ENCODE assay signal across 8 mouse cellular contexts in genomic region chr9:21030781-21031250, GRCm38 (mm10). TPM values are rescaled to one million over a fixed set of nuclear protein-coding genes. Genes with fewer than 3 reads are reported as not detected.
A peak's percentile ranks its signal among the peaks of the same experiment; 100 is the strongest.
DNase-seq lines count a peak whose midpoint lies in the region; ATAC-seq and TF ChIP-seq lines count a peak whose summit lies in the region.

No protein-coding gene starts in this region.

- peaks cover 68% of the 10 kb centered on the region for H3K27me3 ChIP-seq in embryonic facial prominence, embryonic 14.5 days (replicated peaks; ENCODE audit: control insufficient read depth, insufficient read depth, low read length)
- peaks cover 90% of the 10 kb centered on the region for H3K27me3 ChIP-seq in limb, embryonic 12.5 days
- H3K27me3 ChIP-seq in midbrain, embryonic 14.5 days (ENCODE audit: control insufficient read depth, insufficient read depth, low read length): peaks cover 85% of the 10 kb centered on the region

- H3K9me3 ChIP-seq in embryonic facial prominence, embryonic 14.5 days (ENCODE audit: control insufficient read depth, low read length): no peaks in the 10 kb centered on the region
- no peaks in the 10 kb centered on the region for H3K9me3 ChIP-seq in limb, embryonic 12.5 days
- no peaks in the 10 kb centered on the region for H3K9me3 ChIP-seq in midbrain, embryonic 14.5 days (ENCODE audit: control insufficient read depth, low read length)

- peaks cover 2% of the 10 kb centered on the region; the same call in 1 of the 2 replicates for H3K4me1 ChIP-seq in bone marrow, adult 2 months (ENCODE audit: control insufficient read depth, insufficient read depth, low read length)
- H3K4me1 ChIP-seq in embryonic facial prominence, embryonic 14.5 days (ENCODE audit: control insufficient read depth, insufficient read depth, low read length): peaks cover 33% of the 10 kb centered on the region
- H3K4me1 ChIP-seq in limb, embryonic 12.5 days (replicated peaks): peaks cover 51% of the 10 kb centered on the region
- H3K4me1 ChIP-seq in midbrain, embryonic 14.5 days (ENCODE audit: control insufficient read depth, insufficient read depth, low read length): peaks cover 25% of the 10 kb centered on the region

- no peaks in the 10 kb centered on the region for H3K36me3 ChIP-seq in embryonic facial prominence, embryonic 14.5 days (ENCODE audit: control insufficient read depth, insufficient read depth, low read length)
- no peaks in the 10 kb centered on the region for H3K36me3 ChIP-seq in limb, embryonic 12.5 days
- H3K36me3 ChIP-seq in midbrain, embryonic 14.5 days (ENCODE audit: control insufficient read depth, insufficient read depth, low read length): no peaks in the 10 kb centered on the region

- H3K9ac ChIP-seq in embryonic facial prominence, embryonic 14.5 days (ENCODE audit: low read depth, low read length): no peak overlapping the region
- 0 out of 2 replicates have a peak overlapping the region, but pooled peaks have one; percentile 18 for H3K9ac ChIP-seq in limb, embryonic 12.5 days (replicated peaks)
- no peak overlapping the region; the same call in 1 of the 2 replicates for H3K9ac ChIP-seq in midbrain, embryonic 14.5 days (replicated peaks; ENCODE audit: low read length)

- 1% methylated on average over 13 of the region's 13 CpGs for WGBS in bone marrow, adult 2 months
- 0% methylated on average over 13 of the region's 13 CpGs for WGBS in embryonic facial prominence, embryonic 14.5 days
- WGBS in limb, embryonic 12.5 days: under 1% methylated on average over 13 of the region's 13 CpGs
- WGBS in midbrain, embryonic 14.5 days: under 1% methylated on average over 13 of the region's 13 CpGs

- TF ChIP-seq POLR2A in bone marrow, adult 2 months (IDR thresholded peaks at IDR 0.05; ENCODE audit: borderline replicate concordance, control insufficient read depth, low read depth, low read length): no peak

- peak; percentile 85 to 90 for DNase-seq in B cell, adult 2 months
- peak; percentile 93 for DNase-seq in embryonic facial prominence, embryonic 14.5 days (ENCODE audit: low spot score)
- DNase-seq in heart, adult 8-10 months (ENCODE audit: low spot score): peak; percentile 90
- peak; percentile 92 to 93 for DNase-seq in kidney, adult 8-10 months
- DNase-seq in midbrain, embryonic 14.5 days: peak; percentile 82
- peak; percentile 86 to 87 for DNase-seq in spleen, adult 18-20 months

- H3K4me3 ChIP-seq in bone marrow, adult 2 months (replicated peaks; ENCODE audit: control insufficient read depth, low read depth, low read length): peak overlapping the region; percentile 78
- H3K4me3 ChIP-seq in embryonic facial prominence, embryonic 14.5 days (ENCODE audit: low read depth, low read length): peak overlapping the region; percentile 52
- peak overlapping the region; percentile 51 for H3K4me3 ChIP-seq in limb, embryonic 12.5 days (replicated peaks)
- peak overlapping the region; percentile 49 for H3K4me3 ChIP-seq in midbrain, embryonic 14.5 days (replicated peaks; ENCODE audit: low read depth, low read length)

- H3K27ac ChIP-seq in bone marrow, adult 2 months (ENCODE audit: control insufficient read depth, insufficient read depth, low read depth, low read length, poor library complexity): peak overlapping the region; percentile 81
- H3K27ac ChIP-seq in embryonic facial prominence, embryonic 14.5 days (replicated peaks; ENCODE audit: low read depth, low read length): no peak overlapping the region
- H3K27ac ChIP-seq in limb, embryonic 12.5 days: no peak overlapping the region
- H3K27ac ChIP-seq in midbrain, embryonic 14.5 days (replicated peaks; ENCODE audit: low read depth, low read length): no peak overlapping the region

- ATAC-seq in embryonic facial prominence, embryonic 14.5 days (ENCODE audit: low read depth): peak; percentile 74
- 0 out of 2 replicates have a peak, but pooled peaks have one; percentile 24 for ATAC-seq in limb, embryonic 12.5 days (ENCODE audit: insufficient number of reproducible peaks, insufficient read depth, low FRiP score, low TSS enrichment, low read depth)
- ATAC-seq in midbrain, embryonic 14.5 days (ENCODE audit: low FRiP score, low TSS enrichment): 0 out of 2 replicates have a peak, but pooled peaks have one; percentile 55

- peak overlapping the region; percentile 73 for H3K4me2 ChIP-seq in embryonic facial prominence, embryonic 14.5 days (ENCODE audit: low read depth, low read length)
- peak overlapping the region; percentile 92 for H3K4me2 ChIP-seq in limb, embryonic 12.5 days
- peak overlapping the region; percentile 93 for H3K4me2 ChIP-seq in midbrain, embryonic 14.5 days (ENCODE audit: low read length)

- peak; percentile 64 for TF ChIP-seq CTCF in bone marrow, adult 2 months (IDR thresholded peaks at IDR 0.05; ENCODE audit: control insufficient read depth, insufficient read depth, low read length)

RNA-seq across cellular contexts. Expression of gene Icam5, which starts 1.1 kb away (rescaled TPM):
- polyA plus RNA-seq in bone marrow, adult 2 months (2011; ENCODE audit: insufficient read depth, insufficient read length, low replicate concordance, missing spikeins): 1.5 and 1.7 TPM in 2 replicates
- 0.19 TPM in 1 of 2 replicates, not detected in the other for polyA plus RNA-seq in embryonic facial prominence, embryonic 14.5 days (2014; fragmentation: Nextera tagmentation; extraction: Ambion mirVana)
- under 1 TPM in 1 of 4 experiments, not detected in 3; 0.12 TPM for total RNA-seq in heart, adult 8-10 months (2022)
- polyA plus RNA-seq in limb, embryonic 12.5 days (2016; fragmentation: Nextera tagmentation; extraction: Ambion mirVana): 0.22 TPM in 1 of 2 replicates, not detected in the other
- polyA plus RNA-seq in midbrain, embryonic 14.5 days (2014; fragmentation: Nextera tagmentation; extraction: Ambion mirVana): 0.71 and 1.0 TPM in 2 replicates

RNA-seq across cellular contexts. Expression of gene Icam4, which starts 1.6 kb away (rescaled TPM):
- 31.6 and 34.0 TPM in 2 replicates for polyA plus RNA-seq in bone marrow, adult 2 months (2011; ENCODE audit: insufficient read depth, insufficient read length, low replicate concordance, missing spikeins)
- 0.65 and 0.69 TPM in 2 replicates for polyA plus RNA-seq in embryonic facial prominence, embryonic 14.5 days (2014; fragmentation: Nextera tagmentation; extraction: Ambion mirVana)
- total RNA-seq in heart, adult 8-10 months (2022): 1 to 10 TPM in 1 of 4 experiments, under 1 TPM in 3; 0.27 to 1.9 (median 0.74) TPM
- polyA plus RNA-seq in limb, embryonic 12.5 days (2016; fragmentation: Nextera tagmentation; extraction: Ambion mirVana): 1.9 and 2.5 TPM in 2 replicates
- not detected in 2 replicates for polyA plus RNA-seq in midbrain, embryonic 14.5 days (2014; fragmentation: Nextera tagmentation; extraction: Ambion mirVana)

RNA-seq across cellular contexts. Expression of gene Icam1, which starts 15.0 kb away (rescaled TPM):
- 4.4 and 15.3 TPM in 2 replicates for polyA plus RNA-seq in bone marrow, adult 2 months (2011; ENCODE audit: insufficient read depth, insufficient read length, low replicate concordance, missing spikeins)
- polyA plus RNA-seq in embryonic facial prominence, embryonic 14.5 days (2014; fragmentation: Nextera tagmentation; extraction: Ambion mirVana): 18.6 and 20.0 TPM in 2 replicates
- total RNA-seq in heart, adult 8-10 months (2022): 10 to 100 TPM in 2 of 4 experiments, 1 to 10 TPM in 2; 7.5 to 11.3 (median 9.9) TPM
- 8.8 and 8.9 TPM in 2 replicates for polyA plus RNA-seq in limb, embryonic 12.5 days (2016; fragmentation: Nextera tagmentation; extraction: Ambion mirVana)
- 1.7 and 4.1 TPM in 2 replicates for polyA plus RNA-seq in midbrain, embryonic 14.5 days (2014; fragmentation: Nextera tagmentation; extraction: Ambion mirVana)

RNA-seq across cellular contexts. Expression of gene Mrpl4, which starts 28.3 kb away (rescaled TPM):
- polyA plus RNA-seq in bone marrow, adult 2 months (2011; ENCODE audit: insufficient read depth, insufficient read length, low replicate concordance, missing spikeins): 13.8 and 27.4 TPM in 2 replicates
- 110 and 119 TPM in 2 replicates for polyA plus RNA-seq in embryonic facial prominence, embryonic 14.5 days (2014; fragmentation: Nextera tagmentation; extraction: Ambion mirVana)
- total RNA-seq in heart, adult 8-10 months (2022): 100 to 1,000 TPM; 135 to 142 (median 136) TPM
- polyA plus RNA-seq in limb, embryonic 12.5 days (2016; fragmentation: Nextera tagmentation; extraction: Ambion mirVana): 134 and 135 TPM in 2 replicates
- 98.6 and 112 TPM in 2 replicates for polyA plus RNA-seq in midbrain, embryonic 14.5 days (2014; fragmentation: Nextera tagmentation; extraction: Ambion mirVana)

RNA-seq across cellular contexts. Expression of gene Zglp1, which starts 36.1 kb away (rescaled TPM):
- not detected in 2 replicates for polyA plus RNA-seq in bone marrow, adult 2 months (2011; ENCODE audit: insufficient read depth, insufficient read length, low replicate concordance, missing spikeins)
- polyA plus RNA-seq in embryonic facial prominence, embryonic 14.5 days (2014; fragmentation: Nextera tagmentation; extraction: Ambion mirVana): 0.87 and 1.2 TPM in 2 replicates
- not detected for total RNA-seq in heart, adult 8-10 months (2022)
- 0.68 and 1.5 TPM in 2 replicates for polyA plus RNA-seq in limb, embryonic 12.5 days (2016; fragmentation: Nextera tagmentation; extraction: Ambion mirVana)
- 1.5 and 1.6 TPM in 2 replicates for polyA plus RNA-seq in midbrain, embryonic 14.5 days (2014; fragmentation: Nextera tagmentation; extraction: Ambion mirVana)

Comparison
In these comparisons a context has a peak if more than half of its experiments do, and no peak if none do; other contexts are left out.
1. ATAC-seq: peak in every context shown above with its lines; median percentile 74 in embryonic facial prominence, embryonic 14.5 days; 55 in midbrain, embryonic 14.5 days; 24 in limb, embryonic 12.5 days.